Mouse (Mus musculus) kidney, postnatal 14 days (tissue): ENCODE results near the gene Zfp626.
A peak's percentile ranks its signal among the peaks of the same experiment; 100 is the strongest.
"Not testable (repeated sequence)": the region's sequence is repeated elsewhere in the genome, so short reads cannot be mapped to it uniquely, and the experiment has no call there.

Experiments used
- DNase-seq: peaks from one replicate; pipeline ENCODE4 v3.0.0; 2022; ENCODE audit warnings: mixed read lengths

The Zfp626 gene

DNA sequence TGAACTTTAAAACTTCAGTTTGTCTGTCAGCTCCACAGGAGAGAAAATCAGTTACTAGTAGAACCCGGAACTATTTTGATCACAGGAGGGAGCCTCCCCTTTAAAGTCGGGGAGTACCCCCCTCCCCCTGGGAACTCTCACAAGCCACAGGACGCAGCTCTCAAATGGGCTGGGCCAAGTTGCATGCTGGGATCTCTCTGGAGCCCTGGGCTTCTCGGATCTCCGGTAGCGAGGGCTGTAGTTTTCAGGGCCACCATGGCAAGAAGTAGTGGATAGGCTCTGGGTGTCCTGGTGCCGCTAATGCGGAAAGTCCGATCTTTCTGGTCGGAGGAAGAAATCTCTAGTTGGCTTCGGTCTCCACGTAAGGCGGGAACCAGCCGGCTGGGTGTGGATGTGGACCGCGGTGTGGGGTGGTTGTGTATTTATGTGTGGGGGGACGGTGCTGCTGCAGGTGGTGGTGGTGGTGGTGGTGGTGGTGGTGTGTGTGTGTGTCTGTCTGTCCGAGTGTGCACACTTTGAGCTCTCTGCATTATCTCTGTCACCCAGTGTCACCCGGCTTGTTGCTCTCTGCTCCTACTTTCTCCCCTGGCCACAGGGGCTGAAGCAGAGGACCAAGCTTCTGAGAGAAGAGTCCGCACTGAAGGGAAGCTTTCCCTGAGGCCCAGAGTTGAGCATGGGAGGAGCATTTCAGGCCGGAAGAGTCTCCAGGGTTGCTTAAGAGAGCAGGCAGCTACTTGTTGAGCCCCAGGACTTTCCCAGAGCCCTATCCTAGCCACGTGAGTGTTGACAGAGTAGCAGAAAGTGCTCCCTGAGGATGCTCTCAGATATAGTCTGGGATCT lies 53.6 kb downstream of the Zfp626 start:
- DNase-seq: peak; percentile 87

GRCm38 (mm10) chr7:27862578-27862977 lies 55.6 kb downstream of the Zfp626 start:
- DNase-seq: not testable (repeated sequence)
